ENCODE assay signal across 8 mouse cellular contexts in the genomic region with DNA sequence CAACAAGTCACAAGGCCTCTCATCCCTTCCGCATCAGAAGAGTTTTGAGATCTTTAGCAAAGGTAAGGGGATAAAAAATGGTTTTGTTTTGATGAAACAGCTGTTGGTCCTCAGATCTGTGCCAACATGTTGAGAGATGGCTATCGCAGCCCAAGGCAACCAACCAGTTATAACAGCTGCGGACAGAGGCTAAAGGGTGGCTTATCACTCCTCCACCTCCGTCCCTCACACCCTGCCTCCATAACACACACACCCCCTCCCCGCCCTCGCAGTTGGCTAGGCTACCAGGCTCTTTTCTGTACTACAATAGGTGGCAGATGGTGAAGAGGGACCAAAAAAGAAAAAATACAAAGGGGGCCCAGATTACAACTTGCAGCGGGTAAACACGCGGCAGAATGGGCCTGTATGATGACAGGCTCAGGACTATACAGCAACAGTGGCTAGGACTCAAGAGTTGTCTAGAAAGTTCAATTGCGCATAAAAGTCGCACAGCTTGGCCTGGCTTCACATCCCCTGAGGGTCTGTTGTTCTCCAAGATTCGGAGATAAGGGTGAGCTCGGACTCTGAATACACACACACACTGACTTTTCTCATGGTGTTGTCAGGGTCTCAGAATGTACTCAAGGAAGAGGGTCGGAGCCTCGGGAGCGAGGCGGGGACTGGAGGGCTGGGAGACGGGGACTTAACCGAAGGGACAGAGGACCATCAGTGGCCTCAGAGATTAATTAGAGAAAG. TPM values are rescaled to one million over a fixed set of nuclear protein-coding genes. Genes with fewer than 3 reads are reported as not detected.
DNase-seq lines count a peak whose midpoint lies in the region; ATAC-seq and TF ChIP-seq lines count a peak whose summit lies in the region.

No protein-coding gene starts in this region.

- H3K27me3 ChIP-seq in hindbrain, embryonic 10.5 days (ENCODE audit: insufficient read depth, poor library complexity, severe bottlenecking): no peaks in the 10 kb centered on the region
- no peaks in the 10 kb centered on the region for H3K27me3 ChIP-seq in midbrain, postnatal 0 days (ENCODE audit: insufficient read depth, low read length)

- no peak for TF ChIP-seq CTCF in midbrain, postnatal 0 days (IDR thresholded peaks at IDR 0.05)

- H3K9ac ChIP-seq in midbrain, postnatal 0 days (replicated peaks; ENCODE audit: low read length, poor library complexity, severe bottlenecking): peak overlapping the region; percentile 72

- H3K4me2 ChIP-seq in midbrain, postnatal 0 days (ENCODE audit: low read depth, low read length, poor library complexity, severe bottlenecking): peak overlapping the region; percentile 73

- peaks cover 74% of the 10 kb centered on the region for H3K4me1 ChIP-seq in hindbrain, embryonic 10.5 days (replicated peaks)
- H3K4me1 ChIP-seq in midbrain, postnatal 0 days (ENCODE audit: insufficient read depth, low read length): peaks cover 9% of the 10 kb centered on the region; the same call in 1 of the 2 replicates

- H3K36me3 ChIP-seq in hindbrain, embryonic 10.5 days: peaks cover 36% of the 10 kb centered on the region
- no peaks in the 10 kb centered on the region for H3K36me3 ChIP-seq in midbrain, postnatal 0 days (ENCODE audit: insufficient read depth, low read length)

- no peaks in the 10 kb centered on the region for H3K9me3 ChIP-seq in hindbrain, embryonic 10.5 days
- no peaks in the 10 kb centered on the region for H3K9me3 ChIP-seq in midbrain, postnatal 0 days (ENCODE audit: low read length)

- WGBS in hindbrain, embryonic 10.5 days: 11% methylated on average over 19 of the region's 19 CpGs
- WGBS in midbrain, postnatal 0 days: 4% methylated on average over 19 of the region's 19 CpGs

- peak overlapping the region; percentile 65 for H3K4me3 ChIP-seq in hindbrain, embryonic 10.5 days
- peak overlapping the region; percentile 67 for H3K4me3 ChIP-seq in midbrain, postnatal 0 days (ENCODE audit: low read depth, low read length)

- H3K27ac ChIP-seq in hindbrain, embryonic 10.5 days: peak overlapping the region; percentile 88
- peak overlapping the region; percentile 77 for H3K27ac ChIP-seq in midbrain, postnatal 0 days (ENCODE audit: low read depth, low read length)

- DNase-seq in adrenal gland, postnatal 10 days: peak; percentile 43
- no peak for DNase-seq in adrenal gland, postnatal 14 days
- peak; percentile 41 to 53 for DNase-seq in B cell, adult 2 months
- DNase-seq in cerebellum, postnatal 14 days: peak; percentile 58 to 63
- DNase-seq in hindbrain, embryonic 10.5 days (ENCODE audit: low spot score): peak; percentile 39
- DNase-seq in liver: peak; percentile 92
- DNase-seq in midbrain, postnatal 0 days (ENCODE audit: low spot score): no peak
- no peak for DNase-seq in ovary, postnatal 10 days (ENCODE audit: low spot score)

- ATAC-seq in midbrain, postnatal 0 days (ENCODE audit: low FRiP score): 0 out of 2 replicates have a peak, but pooled peaks have one; percentile 2

RNA-seq across cellular contexts. Expression of a gene that starts 0.7 kb away (rescaled TPM):
- total RNA-seq in adrenal gland, postnatal 10 days (2021): 10 to 100 TPM; 32.4 to 58.1 TPM
- 36.7 and 58.2 TPM in 2 replicates for total RNA-seq in adrenal gland, postnatal 14 days (2021)
- polyA plus RNA-seq in hindbrain, embryonic 10.5 days (2016; fragmentation: Nextera tagmentation; extraction: Ambion mirVana): 100.0 and 117 TPM in 2 replicates
- total RNA-seq in midbrain, postnatal 0 days (2014; rRNA removed): 12.0 and 19.8 TPM in 2 replicates
- 8.9 and 9.9 TPM in 2 replicates for polyA plus RNA-seq in midbrain, postnatal 0 days (2015; fragmentation: Nextera tagmentation; extraction: Ambion mirVana)

RNA-seq across cellular contexts. Expression of a gene that starts 32.8 kb away (rescaled TPM):
- total RNA-seq in adrenal gland, postnatal 10 days (2021): under 1 TPM in 1 of 2 experiments, not detected in 1; 0.15 TPM
- not detected in 2 replicates for total RNA-seq in adrenal gland, postnatal 14 days (2021)
- not detected in 2 replicates for polyA plus RNA-seq in hindbrain, embryonic 10.5 days (2016; fragmentation: Nextera tagmentation; extraction: Ambion mirVana)
- total RNA-seq in midbrain, postnatal 0 days (2014; rRNA removed): 0.24 and 0.99 TPM in 2 replicates
- polyA plus RNA-seq in midbrain, postnatal 0 days (2015; fragmentation: Nextera tagmentation; extraction: Ambion mirVana): 0.21 and 0.48 TPM in 2 replicates

RNA-seq across cellular contexts. Expression of a gene that starts 41.2 kb away (rescaled TPM):
- total RNA-seq in adrenal gland, postnatal 10 days (2021): 10 to 100 TPM; 17.4 to 22.2 TPM
- total RNA-seq in adrenal gland, postnatal 14 days (2021): 13.9 and 15.3 TPM in 2 replicates
- polyA plus RNA-seq in hindbrain, embryonic 10.5 days (2016; fragmentation: Nextera tagmentation; extraction: Ambion mirVana): 3.6 and 9.8 TPM in 2 replicates
- total RNA-seq in midbrain, postnatal 0 days (2014; rRNA removed): 17.0 and 17.1 TPM in 2 replicates
- polyA plus RNA-seq in midbrain, postnatal 0 days (2015; fragmentation: Nextera tagmentation; extraction: Ambion mirVana): 24.8 and 26.3 TPM in 2 replicates

Comparison
In these comparisons a context has a peak if more than half of its experiments do, and no peak if none do; other contexts are left out.
1. DNase-seq: peak in adrenal gland, postnatal 10 days (single experiment), B cell, adult 2 months (2 of 2), cerebellum, postnatal 14 days (2 of 2), hindbrain, embryonic 10.5 days (single experiment) and liver (single experiment); none in adrenal gland, postnatal 14 days (single experiment), midbrain, postnatal 0 days (single experiment) and ovary, postnatal 10 days (single experiment).